Mouse (Mus musculus) embryonic fibroblast, embryonic 13.5 days (primary cell): ENCODE measurements around the gene Pgpep1.

ENCODE experiments used
- CTCF ChIP-seq: IDR thresholded peaks from 2 replicates; pipeline ENCODE4 v1.5.1; 2011; ENCODE audit warnings: mild to moderate bottlenecking, control low read depth, low read length, moderate library complexity, borderline replicate concordance; ENCODE audit not compliant: insufficient read depth
- POLR2A ChIP-seq: IDR thresholded peaks from 2 replicates; pipeline ENCODE4 v1.6.1; 2011; ENCODE audit warnings: low read depth, mild to moderate bottlenecking, control low read depth, low read length, moderate library complexity

GRCm38 (mm10) chr8:70654121-70654520 is 6.1 kb downstream of the Pgpep1 start:
- TF ChIP-seq CTCF, result no peak
- no peak for TF ChIP-seq POLR2A
